Mouse (Mus musculus) retina, embryonic 14.5 days (tissue): ENCODE measurements around the gene Ptchd4.

Source experiments
- DNase-seq: peaks from one replicate; pipeline ENCODE4 v3.0.0-alpha.2; 2015; ENCODE audit warnings: low spot score

Gene Ptchd4

GRCm38 (mm10) chr17:42315669-42316611 is at the start of gene Ptchd4:
TSS of gene Ptchd4 (plus strand) at chr17:42315947.
- DNase-seq, result peak; percentile 64

- no peak for DNase-seq
Observed at GRCm38 (mm10) chr17:42276861-42277260, 38.9 kb upstream of the Ptchd4 start.

DNA sequence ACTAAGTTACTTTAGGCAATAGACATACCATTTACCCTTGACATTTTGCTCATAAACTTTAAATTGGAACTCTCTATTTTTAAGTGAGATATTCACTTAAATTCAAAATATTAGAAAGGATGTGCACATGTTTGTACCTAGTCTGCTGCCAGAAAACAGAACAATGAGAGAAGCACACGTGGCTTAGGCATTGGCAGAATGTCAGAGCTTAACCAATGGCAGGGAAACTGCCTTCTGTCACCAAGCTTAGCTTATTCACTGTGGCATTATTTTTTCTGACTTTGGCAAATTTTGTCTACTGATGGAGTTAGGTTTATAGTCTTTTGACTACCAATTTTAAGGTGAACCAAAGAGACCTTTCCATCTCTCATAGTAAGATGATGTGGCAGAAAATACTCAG is 31.4 kb upstream of the Ptchd4 start:
- DNase-seq, result no peak

DNA sequence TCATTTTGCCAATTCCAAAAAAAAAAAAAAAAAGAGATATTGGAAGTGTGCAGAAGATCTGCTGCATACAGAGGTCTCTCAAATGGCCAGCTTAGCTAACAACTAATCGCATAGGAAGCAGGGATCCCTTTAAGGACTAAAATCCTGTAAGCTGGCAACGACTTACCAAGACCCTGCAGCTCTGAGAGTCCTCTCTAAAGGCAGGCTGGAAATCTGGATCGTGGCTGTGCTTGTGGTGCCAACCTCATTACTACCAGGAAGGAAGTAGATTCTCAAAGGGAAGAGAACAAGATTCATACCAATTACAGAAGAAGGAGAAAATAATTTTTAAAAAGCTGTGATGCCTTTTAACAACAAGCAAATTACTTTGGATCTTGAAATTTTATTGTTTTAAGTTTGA is 29.5 kb upstream of the Ptchd4 start:
- no peak for DNase-seq

DNA sequence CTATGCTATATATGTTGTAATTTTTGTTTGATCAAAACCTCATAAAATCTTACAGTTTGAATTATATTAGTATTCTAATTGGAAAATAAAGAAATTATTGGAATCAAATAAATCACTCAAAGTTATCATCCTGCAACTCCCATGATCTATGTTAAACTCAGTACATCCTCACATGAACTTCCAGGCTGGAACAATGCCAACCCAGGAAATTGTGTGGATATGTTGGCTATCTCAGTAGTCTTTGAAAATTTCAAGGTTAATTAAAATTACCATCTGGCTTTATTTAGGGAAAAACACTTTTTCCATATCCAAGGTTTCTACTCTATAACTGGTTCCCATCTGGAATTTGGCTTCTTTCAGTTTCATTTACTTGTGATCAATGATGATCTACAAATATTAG is 25.4 kb upstream of the Ptchd4 start:
- no peak for DNase-seq

GRCm38 (mm10) chr17:42291793-42292192 is 24.0 kb upstream of the Ptchd4 start:
- no peak for DNase-seq

GRCm38 (mm10) chr17:42297986-42298385 is 17.8 kb upstream of the Ptchd4 start:
- no peak for DNase-seq

GRCm38 (mm10) chr17:42299681-42300080 is 16.1 kb upstream of the Ptchd4 start:
- no peak for DNase-seq

DNA sequence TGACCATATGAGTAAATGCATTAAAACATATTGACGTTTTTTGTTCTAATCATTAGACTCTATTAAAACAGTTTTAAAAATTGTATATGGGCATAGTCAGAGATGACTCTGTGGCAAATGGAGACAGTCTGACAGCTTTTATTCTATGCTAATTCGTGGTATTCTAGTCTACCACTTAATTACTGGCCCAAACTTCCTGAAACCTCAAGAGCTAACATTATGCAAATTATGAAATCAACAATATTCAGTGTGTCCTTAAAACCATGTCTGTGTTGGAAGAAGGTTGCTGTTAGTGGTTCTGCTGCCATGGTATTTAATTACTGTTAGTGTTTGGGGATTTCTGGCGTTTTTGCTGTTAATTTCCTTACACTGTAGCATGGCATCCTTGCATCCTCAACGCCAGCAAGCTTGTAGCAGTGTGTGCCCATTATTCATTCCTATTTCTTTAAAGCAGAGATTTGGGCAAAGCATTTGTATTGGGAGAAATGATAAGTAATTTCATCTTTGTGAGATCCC is 12.6 kb upstream of the Ptchd4 start:
- no peak for DNase-seq

DNA sequence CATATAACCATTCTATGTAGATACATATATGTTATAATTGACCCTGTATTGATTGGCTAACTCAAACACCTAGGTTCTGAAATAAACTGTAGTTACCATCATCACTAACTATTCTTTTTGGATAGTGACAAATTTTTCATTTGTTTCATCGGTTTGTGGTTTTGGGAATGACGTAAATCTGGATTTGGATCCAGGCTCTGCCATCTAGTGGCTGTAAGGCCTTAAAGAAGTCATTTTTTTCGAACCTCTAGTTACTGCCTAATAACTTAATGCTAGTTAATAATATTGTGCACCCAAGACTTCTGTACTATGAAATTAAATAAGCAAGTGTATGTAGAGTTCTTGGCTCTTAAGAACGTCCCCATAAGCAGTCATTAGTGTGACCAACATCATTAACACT is 11.5 kb upstream of the Ptchd4 start:
- DNase-seq, result no peak

DNA sequence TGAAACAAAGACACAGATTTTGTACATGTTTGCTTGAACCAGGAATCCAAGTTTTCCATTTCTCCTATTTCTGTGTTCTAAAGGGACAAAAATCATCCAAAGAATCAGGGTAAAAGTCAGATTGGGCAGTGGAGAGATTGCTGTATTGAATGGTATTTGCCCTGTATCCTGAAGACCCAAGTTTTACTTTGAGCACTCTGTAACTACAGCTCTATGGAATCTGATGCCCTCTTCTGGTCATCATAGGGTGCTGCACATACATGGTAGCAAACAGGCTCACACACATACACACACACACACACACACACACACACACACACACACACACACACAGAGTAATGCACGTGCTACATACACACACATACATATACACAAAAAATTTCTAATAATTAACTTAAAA is 8.7 kb upstream of the Ptchd4 start:
- no peak for DNase-seq

DNA sequence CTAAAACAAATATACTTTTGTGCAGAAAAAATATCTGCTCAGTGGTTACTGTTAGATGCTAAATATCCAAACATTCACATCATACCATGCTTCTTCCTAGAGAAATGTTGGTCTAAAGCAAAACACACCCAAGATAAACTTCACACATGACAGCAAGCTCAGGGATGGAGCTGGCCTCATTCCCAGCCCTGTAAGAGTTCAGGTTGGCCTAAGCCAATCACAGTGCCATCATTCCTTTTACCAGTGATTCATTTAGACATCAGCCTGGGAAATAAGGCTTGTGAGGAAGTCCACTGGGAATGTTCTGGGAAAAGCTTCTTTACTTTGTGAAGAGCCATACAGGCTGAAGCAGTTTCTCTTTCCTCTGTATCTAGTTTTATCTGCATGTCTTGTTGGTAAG is 5.6 kb upstream of the Ptchd4 start:
- no peak for DNase-seq

GRCm38 (mm10) chr17:42316612-42316982 is 850 bp downstream of the Ptchd4 start:
- peak; percentile 59 for DNase-seq

GRCm38 (mm10) chr17:42335787-42336186 is 20.0 kb downstream of the Ptchd4 start:
- no peak for DNase-seq

DNA sequence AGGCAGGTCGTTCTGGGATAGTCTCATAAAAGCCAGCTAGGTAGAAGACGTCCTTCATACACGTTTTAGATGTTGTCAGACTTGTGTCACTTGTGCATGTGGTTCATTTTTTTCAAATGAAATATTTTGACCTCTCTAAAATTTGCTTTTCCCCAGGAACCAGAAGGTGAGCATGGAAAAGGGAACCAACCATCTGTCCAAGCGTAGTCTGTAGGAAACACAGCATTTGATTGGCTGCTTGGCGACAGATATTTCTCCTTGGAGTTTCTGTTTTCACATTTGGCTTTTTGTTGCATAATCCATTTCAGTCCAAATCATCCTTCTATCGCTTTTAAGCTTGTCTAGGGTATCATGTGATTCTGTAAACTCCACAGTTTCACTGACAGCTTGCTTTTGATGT is 20.8 kb downstream of the Ptchd4 start:
- no peak for DNase-seq

DNA sequence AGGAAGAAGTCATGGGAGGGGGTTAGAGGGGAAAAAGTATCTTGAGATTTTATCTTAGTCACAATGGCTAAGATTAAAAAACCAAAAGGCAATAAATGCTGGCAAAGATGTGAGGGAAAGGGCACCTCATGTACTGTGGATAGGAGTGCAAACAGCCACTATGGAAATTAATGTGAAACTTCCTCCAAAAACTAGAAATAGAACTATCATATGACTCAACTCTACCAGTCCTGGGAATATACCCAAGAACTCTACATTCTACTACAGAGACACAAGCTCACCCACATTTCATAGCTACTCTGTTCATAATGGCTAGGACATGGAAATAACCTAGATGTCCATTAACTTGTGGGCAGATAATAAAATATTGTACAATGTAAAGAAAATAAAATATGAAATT is 30.3 kb downstream of the Ptchd4 start:
- no peak for DNase-seq

- DNase-seq, result no peak
Observed at GRCm38 (mm10) chr17:42358481-42358880, 42.7 kb downstream of the Ptchd4 start.

DNA sequence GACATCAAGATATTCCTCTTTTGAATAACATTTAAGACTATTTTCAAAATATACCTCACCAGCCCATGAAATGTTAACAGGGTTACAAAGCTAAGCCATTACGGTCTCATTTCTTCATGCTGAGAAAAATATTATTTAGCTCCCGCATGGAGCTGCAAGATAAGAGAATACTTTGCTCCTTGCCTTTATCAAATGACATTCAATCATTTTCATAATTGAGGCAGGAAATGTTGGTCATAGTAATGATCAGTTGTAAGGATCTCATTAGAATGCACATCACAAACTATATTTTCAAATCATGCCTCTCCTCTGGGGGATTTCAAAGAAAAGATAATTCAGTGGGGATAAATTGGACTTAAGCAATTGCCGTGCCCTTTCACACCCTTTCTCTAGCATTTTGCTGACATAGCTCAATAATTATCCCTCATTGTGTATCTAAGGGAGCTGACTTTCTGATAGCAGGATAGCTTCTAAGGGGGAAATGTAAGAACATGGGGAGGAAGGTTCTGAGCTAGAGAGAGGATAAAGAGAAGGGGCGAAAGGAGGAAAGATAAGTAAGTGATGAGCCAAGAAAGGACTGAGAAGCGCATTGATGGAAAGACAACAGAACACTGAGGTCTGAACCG is 47.5 kb downstream of the Ptchd4 start:
- DNase-seq, result no peak

DNA sequence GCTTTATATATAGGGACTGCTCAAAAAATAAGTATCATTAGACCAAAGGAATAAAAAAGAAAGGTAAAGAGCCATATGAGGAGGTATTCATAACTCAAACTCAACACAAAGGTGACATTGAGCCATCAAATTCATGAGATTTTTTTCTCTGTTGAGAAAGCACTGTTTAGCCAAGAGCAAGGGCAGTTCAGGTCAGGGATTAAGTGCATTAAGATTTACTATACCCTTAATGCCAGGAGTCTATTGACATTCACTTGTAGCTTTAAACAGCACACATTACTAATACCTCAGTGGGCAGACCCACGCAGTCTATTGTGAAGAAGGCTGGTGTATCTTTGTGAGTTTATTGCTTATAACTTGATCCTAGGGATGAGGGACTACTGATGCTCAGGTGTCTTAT is 49.0 kb downstream of the Ptchd4 start:
- DNase-seq, result no peak

DNA sequence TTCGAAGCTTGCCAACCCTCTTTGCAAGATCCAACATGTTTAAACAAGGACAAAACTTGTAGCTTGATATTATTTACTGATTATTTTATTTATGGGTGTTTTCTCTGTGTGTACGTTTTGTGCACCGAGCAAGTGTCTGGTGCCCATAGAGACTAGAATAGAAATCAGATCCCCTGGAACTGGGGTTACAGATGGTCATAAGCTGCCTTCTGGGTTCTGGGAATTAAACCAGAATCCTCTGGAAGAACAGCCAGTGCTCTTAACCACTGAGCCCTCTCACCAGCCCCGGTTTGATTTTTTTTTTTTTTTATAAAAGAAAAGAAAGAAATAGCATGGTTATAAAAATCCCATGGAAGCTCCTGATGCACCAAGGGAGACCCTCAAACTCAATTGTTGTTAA is 59.1 kb downstream of the Ptchd4 start:
- DNase-seq, result no peak

DNA sequence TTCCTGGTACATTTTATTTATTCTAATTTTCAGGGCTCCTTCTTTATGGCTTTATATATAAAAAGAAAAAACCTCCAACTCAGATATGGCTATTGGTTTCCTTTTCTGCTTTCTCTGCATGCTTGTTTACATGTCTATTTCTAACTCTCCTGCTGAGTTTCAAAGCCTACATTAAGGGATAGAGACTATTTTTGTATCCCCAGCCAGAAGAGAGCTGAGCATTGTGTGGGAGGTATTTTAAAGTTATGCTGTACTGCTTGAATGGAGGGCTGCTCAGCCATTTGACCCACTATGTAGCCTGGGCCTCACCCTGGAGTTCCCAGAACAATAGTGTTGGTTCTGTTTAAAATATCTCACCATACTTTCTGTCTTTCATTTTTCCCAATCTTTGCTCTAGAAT is 77.3 kb downstream of the Ptchd4 start:
- DNase-seq, result no peak

GRCm38 (mm10) chr17:42395299-42395698 is 79.6 kb downstream of the Ptchd4 start:
- DNase-seq, result no peak

DNA sequence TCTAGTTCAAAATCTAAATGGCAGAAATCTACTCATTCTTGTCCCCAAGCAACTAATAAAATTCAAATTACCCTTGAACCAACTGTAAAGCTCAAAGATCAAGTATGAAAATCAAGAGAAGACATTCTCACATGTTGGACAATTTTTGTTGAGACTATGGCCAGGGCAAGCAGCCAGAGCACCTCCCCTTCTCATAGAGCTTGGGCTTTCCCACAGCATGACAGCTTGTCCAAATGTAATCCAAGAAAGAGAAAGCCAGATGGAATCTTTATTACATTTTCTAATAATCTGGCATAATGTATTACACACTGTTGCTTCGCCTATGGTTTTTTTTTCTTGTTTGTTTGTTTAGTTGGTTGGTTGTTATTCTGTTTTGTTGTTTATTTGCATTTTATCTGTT is 102.7 kb downstream of the Ptchd4 start:
- no peak for DNase-seq
